Mouse (Mus musculus) forebrain, embryonic 11.5 days (tissue): ENCODE measurements at regions not wholly inside any gene's neighbourhood (a gene's known extent, or its start where the extent isn't known, plus 50 kb on each side); places are given as distances from the start of the nearest gene placed in this dataset.

Experiments used
- ATAC-seq: fragments of 200-750 bp; cut with Nextera tagmentation; replicated peaks from 2 replicates; pipeline ENCODE4 v1.8.0; 2017; ENCODE audit warnings: moderate TSS enrichment; ENCODE audit not compliant: low FRiP score
- DNase-seq: peaks from one replicate; pipeline ENCODE4 v3.0.0-alpha.2; 2017; ENCODE audit warnings: low spot score
- H3K27ac ChIP-seq: fragments of 300-500 bp; sonication (generic); 2 replicates; pipeline ENCODE4 v1.5.1; 2014; ENCODE audit warnings: low read depth, low read length
- H3K27me3 ChIP-seq: fragments of 300-500 bp; sonication (generic); 2 replicates; pipeline ENCODE4 v1.6.1; 2014; ENCODE audit warnings: mild to moderate bottlenecking, low read length, mixed read lengths; ENCODE audit not compliant: control insufficient read depth, insufficient read depth
- H3K36me3 ChIP-seq: fragments of 300-500 bp; sonication (generic); 2 replicates; pipeline ENCODE4 v1.6.1; 2014; ENCODE audit warnings: mild to moderate bottlenecking, low read length, moderate library complexity, mixed read lengths; ENCODE audit not compliant: control insufficient read depth, insufficient read depth
- H3K4me1 ChIP-seq: fragments of 300-500 bp; sonication (generic); replicated peaks from 2 replicates; pipeline ENCODE4 v1.6.1; 2014; ENCODE audit warnings: low read length, mixed read lengths; ENCODE audit not compliant: control insufficient read depth, insufficient read depth
- H3K4me2 ChIP-seq: fragments of 300-500 bp; sonication (generic); 2 replicates; pipeline ENCODE4 v1.6.1; 2014; ENCODE audit warnings: low read depth, mild to moderate bottlenecking, low read length, moderate library complexity, mixed read lengths; ENCODE audit not compliant: severe bottlenecking
- H3K4me3 ChIP-seq: fragments of 300-500 bp; sonication (generic); 2 replicates; pipeline ENCODE4 v1.5.1; 2014; ENCODE audit warnings: low read depth, low read length
- H3K9ac ChIP-seq: fragments of 300-500 bp; sonication (generic); 2 replicates; pipeline ENCODE4 v1.6.1; 2014; ENCODE audit warnings: low read length
- H3K9me3 ChIP-seq: fragments of 300-500 bp; sonication (generic); 2 replicates; pipeline ENCODE4 v1.6.1; 2016; ENCODE audit warnings: low read length, mixed read lengths; ENCODE audit not compliant: control insufficient read depth
- WGBS: fragments of 180-500 bp; shearing (Covaris S2); extraction: QIAGEN DNeasy Blood & Tissue Kit; methylation state at CpG from one replicate; pipeline ENCODE4 v1.1.7; 2014; 5-methylcytosine and 5-hydroxymethylcytosine counted together

DNA sequence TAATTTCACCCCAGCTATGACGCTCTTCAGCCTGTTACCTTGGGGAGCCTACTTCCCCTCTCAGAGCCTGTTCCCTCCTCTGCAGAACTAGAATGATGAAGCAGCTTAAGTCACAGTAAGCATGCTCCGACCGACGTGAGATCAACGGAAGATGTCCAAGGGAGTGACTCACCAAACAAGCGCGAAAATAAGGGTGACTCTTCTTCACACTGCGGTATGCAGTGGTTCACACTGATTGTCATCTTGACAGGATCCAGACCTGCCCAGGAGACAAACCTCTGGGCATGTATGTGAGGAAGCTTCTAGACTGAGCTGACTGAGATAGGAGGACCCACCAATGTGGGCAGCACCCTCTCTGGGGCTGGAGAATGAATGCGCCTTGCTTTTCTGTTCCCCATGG is 116.3 kb upstream of the Tpm1 start:
- Histone ChIP-seq H3K27ac (no peak overlapping the region), H3K27me3 (no peaks in the 10 kb centered on the region), H3K36me3 (no peaks in the 10 kb centered on the region), H3K4me1 (no peaks in the 10 kb centered on the region), H3K4me3 (no peak overlapping the region), H3K9me3 (no peaks in the 10 kb centered on the region), H3K4me2 (no peak overlapping the region), H3K9ac (no peak overlapping the region)
- ATAC-seq (no peak), DNase-seq (no peak)
- WGBS, result 92% methylated on average over 9 of the region's 9 CpGs

DNA sequence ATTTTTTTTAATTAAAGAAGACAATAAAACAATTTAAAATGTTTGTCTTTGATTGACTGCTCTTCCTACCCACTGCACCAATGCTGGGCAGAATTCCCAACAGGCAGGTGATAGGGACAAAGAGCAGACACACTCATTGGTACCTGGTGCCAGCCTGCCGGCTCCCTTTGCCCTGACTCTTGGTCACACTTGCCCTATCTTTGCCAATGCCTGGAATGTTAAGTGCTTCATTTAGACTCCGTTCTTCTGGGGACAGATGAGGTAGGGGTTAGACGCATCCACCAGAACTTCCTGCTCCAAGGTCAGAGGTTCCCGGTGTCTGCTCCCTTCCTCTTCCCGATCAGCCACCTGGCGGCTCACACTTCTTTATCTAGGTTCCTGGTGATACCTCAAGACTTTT is 114.5 kb upstream of the Tpm1 start:
- no peaks in the 10 kb centered on the region for H3K27me3 ChIP-seq
- no peak overlapping the region for H3K27ac ChIP-seq
- no peak for ATAC-seq
- H3K4me2 ChIP-seq, result no peak overlapping the region
- no peak overlapping the region for H3K4me3 ChIP-seq
- H3K4me1 ChIP-seq, result no peaks in the 10 kb centered on the region
- no peaks in the 10 kb centered on the region for H3K36me3 ChIP-seq
- WGBS, result 85% methylated on average over 6 of the region's 6 CpGs
- DNase-seq, result no peak
- H3K9me3 ChIP-seq, result no peaks in the 10 kb centered on the region
- H3K9ac ChIP-seq, result no peak overlapping the region

- H3K4me3 ChIP-seq, result no peak overlapping the region
- H3K4me1 ChIP-seq, result no peaks in the 10 kb centered on the region
- H3K9me3 ChIP-seq, result no peaks in the 10 kb centered on the region
- H3K9ac ChIP-seq, result no peak overlapping the region
- H3K36me3 ChIP-seq, result no peaks in the 10 kb centered on the region
- DNase-seq, result no peak
- WGBS, result 89% methylated on average over 3 of the region's 3 CpGs
- ATAC-seq, result no peak
- no peak overlapping the region for H3K27ac ChIP-seq
- no peak overlapping the region for H3K4me2 ChIP-seq
- H3K27me3 ChIP-seq, result no peaks in the 10 kb centered on the region
Observed at GRCm38 (mm10) chr9:67160785-67161455, 111.7 kb upstream of the Tpm1 start.

GRCm38 (mm10) chr9:67160350-67160749 is 111.1 kb upstream of the Tpm1 start:
- Histone ChIP-seq H3K27me3 (no peaks in the 10 kb centered on the region), H3K9me3 (no peaks in the 10 kb centered on the region), H3K4me2 (no peak overlapping the region), H3K36me3 (no peaks in the 10 kb centered on the region), H3K27ac (no peak overlapping the region), H3K4me3 (no peak overlapping the region), H3K9ac (no peak overlapping the region), H3K4me1 (no peaks in the 10 kb centered on the region)
- ATAC-seq (no peak), DNase-seq (no peak)
- WGBS, result 90% methylated on average over 5 of the region's 5 CpGs

- 74% methylated on average over 3 of the region's 3 CpGs for WGBS
- H3K9me3 ChIP-seq, result no peaks in the 10 kb centered on the region
- H3K4me1 ChIP-seq, result no peaks in the 10 kb centered on the region
- peak; percentile 55 for DNase-seq
- H3K36me3 ChIP-seq, result no peaks in the 10 kb centered on the region
- no peak overlapping the region for H3K9ac ChIP-seq
- no peak overlapping the region for H3K27ac ChIP-seq
- no peak overlapping the region for H3K4me3 ChIP-seq
- no peak overlapping the region for H3K4me2 ChIP-seq
- H3K27me3 ChIP-seq, result no peaks in the 10 kb centered on the region
- no peak for ATAC-seq
Observed at GRCm38 (mm10) chr9:67156590-67157259, 107.5 kb upstream of the Tpm1 start.

GRCm38 (mm10) chr9:67154062-67154461 is 104.9 kb upstream of the Tpm1 start:
- no peaks in the 10 kb centered on the region for H3K27me3 ChIP-seq
- H3K4me2 ChIP-seq, result no peak overlapping the region
- no peaks in the 10 kb centered on the region for H3K9me3 ChIP-seq
- ATAC-seq (no peak), DNase-seq (no peak)
- H3K4me1 ChIP-seq, result no peaks in the 10 kb centered on the region
- no peak overlapping the region for H3K4me3 ChIP-seq
- no peak overlapping the region for H3K9ac ChIP-seq
- no peak overlapping the region for H3K27ac ChIP-seq
- H3K36me3 ChIP-seq, result no peaks in the 10 kb centered on the region
- 87% methylated on average over 6 of the region's 6 CpGs for WGBS

GRCm38 (mm10) chr9:67153333-67153732 is 104.1 kb upstream of the Tpm1 start:
- Histone ChIP-seq H3K4me3 (no peak overlapping the region), H3K4me2 (no peak overlapping the region), H3K27me3 (no peaks in the 10 kb centered on the region), H3K9me3 (no peaks in the 10 kb centered on the region), H3K9ac (no peak overlapping the region), H3K27ac (no peak overlapping the region), H3K36me3 (no peaks in the 10 kb centered on the region), H3K4me1 (no peaks in the 10 kb centered on the region)
- WGBS, result 83% methylated on average over 4 of the region's 4 CpGs
- DNase-seq (no peak), ATAC-seq (no peak)

DNA sequence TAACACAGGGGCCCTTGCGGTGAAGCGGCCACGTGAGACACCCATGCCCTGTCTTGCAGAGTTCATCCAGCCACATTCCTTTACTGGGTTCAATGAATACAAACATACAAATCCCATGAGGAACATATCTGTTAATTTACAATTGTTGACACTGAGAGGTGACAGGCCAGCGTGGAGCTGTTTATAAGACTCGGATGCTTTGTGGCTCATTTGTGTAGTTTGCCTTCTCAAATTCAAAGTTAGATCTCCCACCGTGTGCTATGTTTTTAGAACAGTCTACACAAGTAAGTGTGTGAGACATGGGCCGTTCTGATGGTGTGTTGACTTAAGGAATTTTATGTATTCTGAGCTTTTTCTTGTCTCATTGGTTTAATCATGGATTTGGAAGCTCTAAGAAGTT is 98.5 kb upstream of the Tpm1 start:
- ATAC-seq, result no peak

DNA sequence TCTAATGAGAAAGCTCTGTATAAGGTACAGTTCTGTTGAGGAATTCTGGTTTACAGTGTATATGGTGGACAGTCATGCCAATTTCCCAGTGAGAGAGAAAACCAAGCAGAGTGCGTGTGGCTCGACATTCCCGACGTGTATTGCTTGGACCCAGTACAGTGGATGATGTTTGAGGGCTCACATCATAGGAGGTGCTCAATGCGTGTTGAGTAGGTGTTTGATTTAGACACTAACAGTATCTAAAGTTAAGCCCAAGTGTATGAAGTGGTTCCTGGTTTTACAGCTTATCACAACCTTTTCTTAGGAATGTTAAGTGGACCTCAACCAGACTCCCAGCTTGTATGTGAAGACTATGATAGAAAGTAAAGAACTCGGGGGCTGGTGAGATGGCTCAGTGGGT is 96.2 kb upstream of the Tpm1 start:
- Histone ChIP-seq H3K27me3 (no peaks in the 10 kb centered on the region), H3K4me2 (no peak overlapping the region), H3K9me3 (no peaks in the 10 kb centered on the region), H3K36me3 (no peaks in the 10 kb centered on the region), H3K4me1 (no peaks in the 10 kb centered on the region), H3K4me3 (no peak overlapping the region), H3K9ac (no peak overlapping the region), H3K27ac (no peak overlapping the region)
- 95% methylated on average over 6 of the region's 6 CpGs for WGBS
- DNase-seq, result no peak
- ATAC-seq, result no peak

More for the DNA sequence above, 98.5 kb upstream of the Tpm1 start:
- DNase-seq, result no peak
- Histone ChIP-seq H3K9me3 (no peaks in the 10 kb centered on the region), H3K27me3 (no peaks in the 10 kb centered on the region), H3K4me1 (no peaks in the 10 kb centered on the region), H3K27ac (no peak overlapping the region), H3K4me2 (no peak overlapping the region), H3K36me3 (no peaks in the 10 kb centered on the region), H3K9ac (no peak overlapping the region), H3K4me3 (no peak overlapping the region)
- WGBS, result 87% methylated on average over 7 of the region's 7 CpGs
